Mouse (Mus musculus) erythroblast, embryonic 14.5 days (primary cell): ENCODE data around the gene Vwa2.

ENCODE experiments used
- GATA1 ChIP-seq: IDR thresholded peaks from 2 replicates; pipeline ENCODE4 v1.6.1; 2012; ENCODE audit warnings: low read length, inconsistent platforms, mixed read lengths
- TAL1 ChIP-seq: IDR thresholded peaks from 3 replicates; pipeline ENCODE4 v1.6.1; 2012; ENCODE audit warnings: low read length, inconsistent platforms, mixed read lengths

- TF ChIP-seq TAL1 (no peak), GATA1 (no peak)
These were observed 41.0 kb downstream of the Vwa2 start for GRCm38 (mm10) chr19:56915084-56915483.
